Mouse (Mus musculus) liver, embryonic 14.5 days (tissue): ENCODE measurements around the gene Slc39a10.

Source experiments
- CTCF ChIP-seq: IDR thresholded peaks from 2 replicates; pipeline ENCODE4 v1.5.1; 2016; ENCODE audit warnings: antibody characterized with exemption, low read depth, control low read depth
- EP300 ChIP-seq: IDR thresholded peaks from 2 replicates; pipeline ENCODE4 v1.6.1; 2016; ENCODE audit warnings: antibody characterized with exemption, low read depth

DNA sequence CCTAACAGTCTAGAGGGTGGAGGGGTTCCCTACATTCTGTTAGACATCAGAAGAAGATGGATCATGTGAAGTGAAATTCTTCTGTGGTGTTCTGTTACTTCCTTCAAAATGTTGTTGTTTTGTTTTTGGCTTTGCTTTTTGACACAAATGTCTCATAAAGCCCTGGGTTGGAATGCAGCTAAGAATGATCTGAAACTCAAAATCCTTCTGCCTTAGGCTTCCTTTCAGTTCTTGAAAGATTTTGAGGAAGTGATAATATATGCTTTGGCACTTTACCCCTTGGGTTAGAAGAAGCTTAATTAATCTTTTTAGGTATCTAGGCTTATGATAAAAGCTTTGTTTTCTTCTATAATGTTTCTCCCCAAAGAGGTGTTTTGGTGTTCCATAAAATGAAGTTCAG, 34.5 kb upstream of the Slc39a10 start:
- TF ChIP-seq CTCF, result no peak
- TF ChIP-seq EP300, result no peak
